Mouse (Mus musculus) small intestine, adult 2 months (tissue): ENCODE data around the gene Cers5.

Experiments
- CTCF ChIP-seq: fragments of 200-500 bp; IDR thresholded peaks from 2 replicates; pipeline ENCODE4 v1.5.1; 2012; ENCODE audit warnings: low read depth, mild to moderate bottlenecking, control low read depth, inconsistent platforms, low read length, moderate library complexity, mixed read lengths; ENCODE audit not compliant: insufficient replicate concordance, insufficient read length; ENCODE audit errors: extremely low read depth
- POLR2A ChIP-seq: fragments of 200-500 bp; IDR thresholded peaks from 2 replicates; pipeline ENCODE4 v1.6.1; 2012; ENCODE audit warnings: low read depth, mild to moderate bottlenecking, control low read depth, inconsistent platforms, low read length, moderate library complexity

DNA sequence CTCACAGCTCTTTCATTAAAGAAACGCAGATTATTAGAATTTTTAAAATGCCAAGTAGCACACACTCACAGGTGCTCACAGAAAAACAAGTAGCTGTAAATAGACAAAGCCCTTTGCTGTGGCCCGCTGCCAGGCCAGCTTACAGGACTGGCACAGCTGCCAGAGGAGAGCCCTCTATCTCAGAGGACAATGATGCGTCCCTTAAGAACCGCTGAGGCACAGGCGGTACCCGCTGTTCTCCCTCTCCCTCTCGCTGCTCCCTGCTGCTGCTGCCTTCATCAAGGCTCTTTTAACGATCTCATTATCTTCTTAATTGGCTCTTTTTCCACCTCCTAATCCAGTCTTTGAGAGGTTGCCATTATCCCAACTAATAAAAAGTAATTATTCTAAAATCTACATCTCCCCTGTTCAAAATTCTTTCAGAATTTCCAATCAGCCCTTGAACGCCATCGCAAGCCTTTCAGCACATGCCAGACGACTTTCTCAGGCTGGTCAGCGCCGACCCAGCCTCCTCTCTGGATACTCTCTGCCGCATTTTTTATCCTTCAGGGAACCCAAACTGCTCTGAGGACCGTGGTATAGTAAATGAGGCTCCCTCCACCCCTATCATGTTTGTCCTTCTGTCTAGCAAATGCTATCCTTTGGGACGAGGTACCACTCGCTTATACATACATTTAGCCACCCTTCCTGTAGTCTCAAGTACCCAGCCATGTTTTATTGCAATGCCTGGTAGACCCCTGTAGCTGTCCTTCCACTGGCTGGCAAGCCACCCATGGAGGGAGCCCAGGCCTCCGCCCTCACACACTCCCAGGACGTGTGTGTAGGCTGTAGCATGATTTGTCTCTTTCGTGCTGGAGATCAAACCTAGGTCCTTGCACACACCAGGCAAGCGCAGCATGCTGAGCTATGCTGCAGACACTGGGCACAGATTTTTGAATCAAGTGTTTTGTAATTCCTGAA is 35.4 kb upstream of the Cers5 start:
- TF ChIP-seq POLR2A: no peak
- no peak for TF ChIP-seq CTCF
